Mouse (Mus musculus) G1E (cell line): Measurements from ENCODE around the gene Pxmp4.

Source experiments
- CTCF ChIP-seq: IDR thresholded peaks from 2 replicates; pipeline ENCODE4 v1.5.1; 2012; ENCODE audit warnings: low read depth, low read length, inconsistent platforms, mixed read lengths
- GATA1 ChIP-seq: IDR thresholded peaks from 2 replicates; pipeline ENCODE4 v1.6.1; 2012; ENCODE audit warnings: borderline replicate concordance, low read length, inconsistent platforms, mixed read lengths
- POLR2AphosphoS5 ChIP-seq: IDR thresholded peaks from 2 replicates; pipeline ENCODE4 v1.6.1; 2012; ENCODE audit warnings: low read depth, low read length, inconsistent platforms; ENCODE audit not compliant: insufficient replicate concordance
- TAL1 ChIP-seq: conservative IDR thresholded peaks from 2 replicates; pipeline ENCODE4 v1.6.1; 2012; ENCODE audit warnings: low read depth, low read length, inconsistent platforms, mixed read lengths

- TF ChIP-seq CTCF (peak; percentile 55), GATA1 (no peak), POLR2AphosphoS5 (no peak), TAL1 (no peak)
These were observed 39.3 kb upstream of the Pxmp4 start for GRCm38 (mm10) chr2:154642712-154643385.
